Mouse (Mus musculus) heart, embryonic 15.5 days (tissue): Measurements from ENCODE around the gene F10. TPM values are rescaled to one million over a fixed set of nuclear protein-coding genes. Genes with fewer than 3 reads are reported as not detected.
A peak's percentile ranks its signal among the peaks of the same experiment; 100 is the strongest.

Experiments used
- ATAC-seq: fragments of 200-750 bp; cut with Nextera tagmentation; replicated peaks from 2 replicates; pipeline ENCODE4 v1.8.0; 2017; ENCODE audit warnings: low read depth, moderate TSS enrichment; ENCODE audit not compliant: insufficient number of reproducible peaks, insufficient read depth, low FRiP score
- H3K27ac ChIP-seq: fragments of 300-500 bp; sonication (generic); 2 replicates; pipeline ENCODE4 v1.5.1; 2015; ENCODE audit warnings: mild to moderate bottlenecking, inconsistent platforms
- H3K27me3 ChIP-seq: fragments of 300-500 bp; sonication (generic); 2 replicates; pipeline ENCODE4 v1.6.1; 2015; ENCODE audit warnings: inconsistent platforms
- H3K36me3 ChIP-seq: fragments of 300-500 bp; sonication (generic); 2 replicates; pipeline ENCODE4 v1.6.1; 2015; ENCODE audit warnings: mild to moderate bottlenecking, inconsistent platforms
- H3K4me1 ChIP-seq: fragments of 300-500 bp; sonication (generic); replicated peaks from 2 replicates; pipeline ENCODE4 v1.6.1; 2015; ENCODE audit warnings: inconsistent platforms
- H3K4me2 ChIP-seq: fragments of 300-500 bp; sonication (generic); 2 replicates; pipeline ENCODE4 v1.6.1; 2015; ENCODE audit warnings: inconsistent platforms, mild to moderate bottlenecking, moderate library complexity
- H3K4me3 ChIP-seq: fragments of 300-500 bp; sonication (generic); 2 replicates; pipeline ENCODE4 v1.5.1; 2015; ENCODE audit warnings: mild to moderate bottlenecking, inconsistent platforms
- H3K9ac ChIP-seq: fragments of 300-500 bp; sonication (generic); 2 replicates; pipeline ENCODE4 v1.6.1; 2015; ENCODE audit warnings: mild to moderate bottlenecking, inconsistent platforms
- H3K9me3 ChIP-seq: fragments of 300-500 bp; sonication (generic); replicated peaks from 2 replicates; pipeline ENCODE4 v1.6.1; 2016; ENCODE audit warnings: inconsistent platforms
- WGBS: fragments of 180-500 bp; shearing (Covaris S2); methylation state at CpG from one replicate; pipeline ENCODE4 v1.1.7; 2015; ENCODE audit warnings: mixed read lengths; 5-methylcytosine and 5-hydroxymethylcytosine counted together
- polyA plus RNA-seq: library from polyadenylated mRNA; unstranded; fragments of >200 nt; fragmentation: Nextera tagmentation; extraction: Ambion mirVana; gene quantifications from 2 replicates; pipeline ENCODE4 v1.2.1, GENCODE M21; 2015

The F10 gene
- polyA plus RNA-seq, 1 experiment from 2014 or later = 1.2 TPM

- Histone ChIP-seq H3K27me3 (no peaks in the 10 kb centered on the region), H3K9ac (no peak overlapping the region), H3K4me2 (no peak overlapping the region), H3K4me1 (no peaks in the 10 kb centered on the region), H3K4me3 (no peak overlapping the region), H3K36me3 (no peaks in the 10 kb centered on the region), H3K9me3 (no peaks in the 10 kb centered on the region), H3K27ac (no peak overlapping the region)
- no peak for ATAC-seq
- WGBS = 92% methylated on average over 8 of the region's 8 CpGs
Observed at GRCm38 (mm10) chr8:13021830-13022229, 15.3 kb upstream of the F10 start.

GRCm38 (mm10) chr8:13025487-13026224 is 11.5 kb upstream of the F10 start, which contains the start of gene F7:
TSS of gene F7 (plus strand) at chr8:13026034.
- 64% methylated on average over 10 of the region's 10 CpGs for WGBS
- no peak for ATAC-seq
- no peak within 1 kb of the TSS for H3K4me3 ChIP-seq
- no peaks in the 10 kb centered on the region for H3K4me1 ChIP-seq
- no peak within 1 kb of the TSS for H3K4me2 ChIP-seq
- H3K27ac ChIP-seq = no peak within 1 kb of the TSS
- no peaks in the 10 kb centered on the region for H3K9me3 ChIP-seq
- no peaks in the 10 kb centered on the region for H3K27me3 ChIP-seq
- H3K36me3 ChIP-seq = no peaks in the 10 kb centered on the region
- H3K9ac ChIP-seq = no peak within 1 kb of the TSS

- no peaks in the 10 kb centered on the region for H3K27me3 ChIP-seq
- H3K4me1 ChIP-seq = no peaks in the 10 kb centered on the region
- H3K36me3 ChIP-seq = no peaks in the 10 kb centered on the region
- WGBS = 81% methylated on average over 5 of the region's 5 CpGs
- no peak overlapping the region for H3K4me2 ChIP-seq
- ATAC-seq = no peak
- H3K4me3 ChIP-seq = no peak overlapping the region
- no peak overlapping the region for H3K9ac ChIP-seq
- no peaks in the 10 kb centered on the region for H3K9me3 ChIP-seq
- H3K27ac ChIP-seq = no peak overlapping the region
Observed at GRCm38 (mm10) chr8:13027615-13028014, 9.5 kb upstream of the F10 start.

GRCm38 (mm10) chr8:13028482-13028881 is 8.6 kb upstream of the F10 start:
- H3K36me3 ChIP-seq = no peaks in the 10 kb centered on the region
- no peak overlapping the region for H3K4me2 ChIP-seq
- 62% methylated on average over 5 of the region's 5 CpGs for WGBS
- H3K27ac ChIP-seq = no peak overlapping the region
- H3K9me3 ChIP-seq = no peaks in the 10 kb centered on the region
- no peak overlapping the region for H3K4me3 ChIP-seq
- no peak for ATAC-seq
- no peak overlapping the region for H3K9ac ChIP-seq
- no peaks in the 10 kb centered on the region for H3K4me1 ChIP-seq
- H3K27me3 ChIP-seq = no peaks in the 10 kb centered on the region

GRCm38 (mm10) chr8:13036346-13036812 is 729 bp upstream of the F10 start:
- H3K4me3 ChIP-seq = no peak overlapping the region
- peaks cover 24% of the 10 kb centered on the region for H3K4me1 ChIP-seq
- H3K9me3 ChIP-seq = no peaks in the 10 kb centered on the region
- peak; percentile 57 for ATAC-seq
- no peaks in the 10 kb centered on the region for H3K36me3 ChIP-seq
- H3K27me3 ChIP-seq = no peaks in the 10 kb centered on the region
- no peak overlapping the region for H3K4me2 ChIP-seq
- WGBS = 61% methylated on average over 10 of the region's 10 CpGs
- H3K9ac ChIP-seq = no peak overlapping the region
- peak overlapping the region; percentile 46 for H3K27ac ChIP-seq

GRCm38 (mm10) chr8:13037569-13037968 is 461 bp downstream of the F10 start:
- no peak overlapping the region for H3K9ac ChIP-seq
- 33% methylated on average over 5 of the region's 5 CpGs for WGBS
- ATAC-seq = peak; percentile 40
- H3K27ac ChIP-seq = no peak overlapping the region
- no peak overlapping the region for H3K4me2 ChIP-seq
- H3K27me3 ChIP-seq = no peaks in the 10 kb centered on the region
- H3K4me3 ChIP-seq = no peak overlapping the region
- peaks cover 24% of the 10 kb centered on the region for H3K4me1 ChIP-seq
- H3K36me3 ChIP-seq = no peaks in the 10 kb centered on the region
- no peaks in the 10 kb centered on the region for H3K9me3 ChIP-seq

- no peak overlapping the region for H3K9ac ChIP-seq
- H3K9me3 ChIP-seq = no peaks in the 10 kb centered on the region
- H3K4me2 ChIP-seq = no peak overlapping the region
- H3K4me3 ChIP-seq = no peak overlapping the region
- no peak for ATAC-seq
- H3K27ac ChIP-seq = no peak overlapping the region
- peaks cover 24% of the 10 kb centered on the region for H3K4me1 ChIP-seq
- no peaks in the 10 kb centered on the region for H3K27me3 ChIP-seq
- 67% methylated on average over 6 of the region's 6 CpGs for WGBS
- no peaks in the 10 kb centered on the region for H3K36me3 ChIP-seq
Observed at GRCm38 (mm10) chr8:13039054-13039453, 1.9 kb downstream of the F10 start.

- 70% methylated on average over 4 of the region's 4 CpGs for WGBS
- Histone ChIP-seq H3K9ac (no peak overlapping the region), H3K4me1 (peaks cover 17% of the 10 kb centered on the region)
Observed at GRCm38 (mm10) chr8:13041459-13041858, 4.4 kb downstream of the F10 start.

GRCm38 (mm10) chr8:13047652-13048051 is 10.5 kb downstream of the F10 start:
- WGBS = 57% methylated on average over 5 of the region's 5 CpGs
- Histone ChIP-seq H3K36me3 (no peaks in the 10 kb centered on the region), H3K27ac (no peak overlapping the region)

More at GRCm38 (mm10) chr8:13041459-13041858, 4.4 kb downstream of the F10 start:
- Histone ChIP-seq H3K27ac (no peak overlapping the region), H3K9me3 (no peaks in the 10 kb centered on the region), H3K27me3 (no peaks in the 10 kb centered on the region), H3K4me3 (no peak overlapping the region), H3K4me2 (no peak overlapping the region), H3K36me3 (no peaks in the 10 kb centered on the region)
- no peak for ATAC-seq

GRCm38 (mm10) chr8:13050550-13050949 is 13.4 kb downstream of the F10 start:
- Histone ChIP-seq H3K4me2 (no peak overlapping the region), H3K4me1 (no peaks in the 10 kb centered on the region), H3K27me3 (no peaks in the 10 kb centered on the region), H3K36me3 (no peaks in the 10 kb centered on the region), H3K27ac (no peak overlapping the region), H3K4me3 (no peak overlapping the region), H3K9me3 (no peaks in the 10 kb centered on the region), H3K9ac (no peak overlapping the region)
- no peak for ATAC-seq
- WGBS = 79% methylated on average over 10 of the region's 10 CpGs

More at GRCm38 (mm10) chr8:13047652-13048051, 10.5 kb downstream of the F10 start:
- no peak overlapping the region for H3K4me2 ChIP-seq
- no peaks in the 10 kb centered on the region for H3K27me3 ChIP-seq
- no peaks in the 10 kb centered on the region for H3K9me3 ChIP-seq
- no peak overlapping the region for H3K4me3 ChIP-seq
- H3K9ac ChIP-seq = no peak overlapping the region
- no peaks in the 10 kb centered on the region for H3K4me1 ChIP-seq
- ATAC-seq = no peak

GRCm38 (mm10) chr8:13057351-13057750 is 20.2 kb downstream of the F10 start:
- H3K9ac ChIP-seq = no peak overlapping the region
- H3K9me3 ChIP-seq = no peaks in the 10 kb centered on the region
- no peaks in the 10 kb centered on the region for H3K4me1 ChIP-seq
- 88% methylated on average over 4 of the region's 4 CpGs for WGBS
- no peaks in the 10 kb centered on the region for H3K36me3 ChIP-seq
- no peak for ATAC-seq
- H3K27ac ChIP-seq = no peak overlapping the region
- no peaks in the 10 kb centered on the region for H3K27me3 ChIP-seq
- H3K4me3 ChIP-seq = no peak overlapping the region
- no peak overlapping the region for H3K4me2 ChIP-seq
